Mouse (Mus musculus): ENCODE results near the gene Ctdspl. TPM values are rescaled to one million over a fixed set of nuclear protein-coding genes. Genes with fewer than 3 reads are reported as not detected.
A peak's percentile ranks its signal among the peaks of the same experiment; 100 is the strongest.

Ctdspl gene
- polyA plus RNA-seq, 1 experiment, result 83.4 TPM

DNA sequence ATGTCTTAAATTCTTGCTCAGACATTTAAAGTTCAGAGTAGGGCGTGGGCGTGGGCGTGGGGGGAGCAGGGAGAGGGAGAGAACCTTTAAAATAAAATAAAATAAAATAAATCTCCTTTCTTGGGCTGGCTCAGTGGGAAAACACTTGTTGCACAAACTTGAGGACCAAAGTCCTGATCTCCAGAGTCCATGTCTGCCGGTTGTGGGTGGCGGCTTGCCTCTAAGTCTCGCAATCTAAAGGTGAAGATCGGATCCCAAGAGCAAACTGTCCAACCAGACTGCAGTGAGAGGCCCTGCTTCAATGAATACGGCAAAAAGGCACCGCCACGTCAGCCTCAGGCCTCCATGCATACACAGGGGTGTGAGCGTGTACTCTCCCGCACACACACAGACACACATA lies 13.6 kb downstream of the Ctdspl start:
- DNase-seq, result no peak
- Histone ChIP-seq H3K4me1 (ENCODE audit: control insufficient read depth, insufficient read depth, low read length) (peaks cover 27% of the 10 kb centered on the region), H3K4me3 (replicated peaks; ENCODE audit: extremely low read depth, low read depth, low read length) (no peak overlapping the region)
- TF ChIP-seq CTCF (IDR thresholded peaks at IDR 0.05; ENCODE audit: insufficient read depth, low read length) (no peak), POLR2A (IDR thresholded peaks at IDR 0.05; ENCODE audit: borderline replicate concordance, extremely low read depth, low read depth, low read length) (no peak)
- 70% methylated on average over 12 of the region's 12 CpGs for WGBS

- TF ChIP-seq POLR2A (IDR thresholded peaks at IDR 0.05; ENCODE audit: borderline replicate concordance, extremely low read depth, low read depth, low read length), result no peak
- TF ChIP-seq CTCF (IDR thresholded peaks at IDR 0.05; ENCODE audit: insufficient read depth, low read length), result no peak
- no peak for DNase-seq
- Histone ChIP-seq H3K4me3 (replicated peaks; ENCODE audit: extremely low read depth, low read depth, low read length) (no peak overlapping the region), H3K4me1 (ENCODE audit: control insufficient read depth, insufficient read depth, low read length) (peaks cover 27% of the 10 kb centered on the region)
- WGBS, result 57% methylated on average over 12 of the region's 12 CpGs
These were observed 14.4 kb downstream of the Ctdspl start for GRCm38 (mm10) chr9:118940591-118941207.

- Histone ChIP-seq H3K4me1 (ENCODE audit: control insufficient read depth, insufficient read depth, low read length) (peaks cover 26% of the 10 kb centered on the region), H3K4me3 (replicated peaks; ENCODE audit: extremely low read depth, low read depth, low read length) (no peak overlapping the region)
- WGBS, result 60% methylated on average over 4 of the region's 4 CpGs
- TF ChIP-seq POLR2A (IDR thresholded peaks at IDR 0.05; ENCODE audit: borderline replicate concordance, extremely low read depth, low read depth, low read length), result no peak
- TF ChIP-seq CTCF (IDR thresholded peaks at IDR 0.05; ENCODE audit: insufficient read depth, low read length), result no peak
- DNase-seq, result peak; percentile 20
These were observed 15.8 kb downstream of the Ctdspl start for GRCm38 (mm10) chr9:118942030-118942429.

- Histone ChIP-seq H3K4me1 (ENCODE audit: control insufficient read depth, insufficient read depth, low read length) (peaks cover 21% of the 10 kb centered on the region), H3K4me3 (replicated peaks; ENCODE audit: extremely low read depth, low read depth, low read length) (no peak overlapping the region)
- DNase-seq, result peak; percentile 25
- no peak for TF ChIP-seq POLR2A (IDR thresholded peaks at IDR 0.05; ENCODE audit: borderline replicate concordance, extremely low read depth, low read depth, low read length)
- no peak for TF ChIP-seq CTCF (IDR thresholded peaks at IDR 0.05; ENCODE audit: insufficient read depth, low read length)
- 34% methylated on average over 5 of the region's 5 CpGs for WGBS
These were observed 17.7 kb downstream of the Ctdspl start for GRCm38 (mm10) chr9:118943941-118944340.

GRCm38 (mm10) chr9:118944388-118944787 lies 18.1 kb downstream of the Ctdspl start:
- Histone ChIP-seq H3K4me3 (replicated peaks; ENCODE audit: extremely low read depth, low read depth, low read length) (no peak overlapping the region), H3K4me1 (ENCODE audit: control insufficient read depth, insufficient read depth, low read length) (peaks cover 22% of the 10 kb centered on the region)
- 27% methylated on average over 12 of the region's 12 CpGs for WGBS
- peak; percentile 8 for DNase-seq
- TF ChIP-seq CTCF (IDR thresholded peaks at IDR 0.05; ENCODE audit: insufficient read depth, low read length), result no peak
- no peak for TF ChIP-seq POLR2A (IDR thresholded peaks at IDR 0.05; ENCODE audit: borderline replicate concordance, extremely low read depth, low read depth, low read length)

- Histone ChIP-seq H3K4me3 (replicated peaks; ENCODE audit: extremely low read depth, low read depth, low read length) (no peak overlapping the region), H3K4me1 (ENCODE audit: control insufficient read depth, insufficient read depth, low read length) (peaks cover 28% of the 10 kb centered on the region)
- no peak for TF ChIP-seq CTCF (IDR thresholded peaks at IDR 0.05; ENCODE audit: insufficient read depth, low read length)
- no peak for TF ChIP-seq POLR2A (IDR thresholded peaks at IDR 0.05; ENCODE audit: borderline replicate concordance, extremely low read depth, low read depth, low read length)
- DNase-seq, result no peak
- 79% methylated on average over 5 of the region's 5 CpGs for WGBS
These were observed 22.2 kb downstream of the Ctdspl start for GRCm38 (mm10) chr9:118948486-118948885.

DNA sequence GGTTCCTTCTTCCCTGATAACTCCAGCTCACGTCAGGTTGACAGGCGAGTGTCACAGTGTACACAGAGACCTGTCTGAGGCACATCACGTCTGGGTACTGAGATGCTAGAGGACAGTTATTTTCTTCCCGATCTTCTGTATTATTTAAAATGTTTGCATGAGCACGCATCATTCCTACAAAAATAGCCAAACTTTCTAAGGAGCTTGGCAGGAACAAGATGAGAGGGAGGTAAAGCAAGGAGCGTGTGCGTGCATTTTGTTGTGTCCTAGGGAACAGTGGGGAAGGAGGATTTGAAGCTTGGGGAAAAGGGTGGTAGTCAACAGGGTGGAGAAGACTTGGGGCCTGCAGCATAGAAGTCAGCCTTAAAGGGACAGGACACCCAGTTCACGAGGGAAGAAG lies 22.9 kb downstream of the Ctdspl start:
- peaks cover 28% of the 10 kb centered on the region for H3K4me1 ChIP-seq (ENCODE audit: control insufficient read depth, insufficient read depth, low read length)
- TF ChIP-seq POLR2A (IDR thresholded peaks at IDR 0.05; ENCODE audit: borderline replicate concordance, extremely low read depth, low read depth, low read length) (no peak), CTCF (IDR thresholded peaks at IDR 0.05; ENCODE audit: insufficient read depth, low read length) (no peak)
- H3K4me3 ChIP-seq (replicated peaks; ENCODE audit: extremely low read depth, low read depth, low read length), result no peak overlapping the region
- 79% methylated on average over 8 of the region's 8 CpGs for WGBS
- DNase-seq, result peak; percentile 9

- Histone ChIP-seq H3K4me3 (replicated peaks; ENCODE audit: extremely low read depth, low read depth, low read length) (no peak overlapping the region), H3K4me1 (ENCODE audit: control insufficient read depth, insufficient read depth, low read length) (peaks cover 25% of the 10 kb centered on the region)
- peak; percentile 40 for DNase-seq
- no peak for TF ChIP-seq CTCF (IDR thresholded peaks at IDR 0.05; ENCODE audit: insufficient read depth, low read length)
- peak; percentile 36; the same call in 1 of the 2 replicates for TF ChIP-seq POLR2A (IDR thresholded peaks at IDR 0.05; ENCODE audit: borderline replicate concordance, extremely low read depth, low read depth, low read length)
- WGBS, result 43% methylated on average over 4 of the region's 4 CpGs
These were observed 23.4 kb downstream of the Ctdspl start for GRCm38 (mm10) chr9:118949654-118950053.

DNA sequence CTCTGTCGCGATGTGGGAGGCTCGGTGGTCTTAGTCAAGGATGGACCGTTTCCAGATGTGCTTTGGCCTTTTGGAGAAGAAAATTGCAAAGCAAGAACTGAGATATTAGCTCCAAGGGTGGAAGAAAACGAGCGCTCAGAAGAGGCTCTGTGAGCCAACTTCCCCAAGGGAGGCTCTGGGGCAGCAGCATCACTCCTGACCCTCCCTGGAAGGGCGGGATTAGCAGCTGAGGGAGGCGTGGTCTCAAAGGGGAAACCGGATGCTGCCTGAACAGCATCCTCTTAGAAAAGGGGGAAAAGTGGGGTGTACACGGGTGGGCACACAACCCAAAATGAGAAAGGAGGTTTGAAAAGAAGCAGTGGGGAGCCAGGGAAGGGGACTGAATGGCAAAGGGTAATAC lies 23.8 kb downstream of the Ctdspl start:
- DNase-seq, result peak; percentile 13
- TF ChIP-seq POLR2A (IDR thresholded peaks at IDR 0.05; ENCODE audit: borderline replicate concordance, extremely low read depth, low read depth, low read length), result no peak
- no peak for TF ChIP-seq CTCF (IDR thresholded peaks at IDR 0.05; ENCODE audit: insufficient read depth, low read length)
- Histone ChIP-seq H3K4me3 (replicated peaks; ENCODE audit: extremely low read depth, low read depth, low read length) (no peak overlapping the region), H3K4me1 (ENCODE audit: control insufficient read depth, insufficient read depth, low read length) (peaks cover 25% of the 10 kb centered on the region)
- WGBS, result 56% methylated on average over 10 of the region's 10 CpGs

DNA sequence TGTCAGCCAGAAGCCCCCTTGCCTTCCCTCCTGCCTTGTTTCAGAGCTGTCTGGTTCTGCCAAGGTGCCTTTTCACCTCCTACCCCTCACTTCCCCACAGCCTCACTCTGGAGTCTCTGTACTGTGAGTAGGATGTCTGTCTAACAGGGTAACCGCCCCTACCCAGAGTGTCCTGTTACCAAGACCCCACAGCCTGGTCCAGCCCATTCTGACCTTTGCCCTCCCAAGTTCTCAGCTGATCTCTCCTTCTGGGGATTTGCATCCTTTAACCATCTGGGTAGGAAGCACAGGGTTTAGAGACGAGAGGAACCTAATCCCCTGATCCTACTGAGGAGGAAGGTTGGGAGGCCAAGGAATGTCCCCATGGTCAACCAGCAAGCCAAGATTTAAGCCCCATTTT lies 24.5 kb downstream of the Ctdspl start:
- Histone ChIP-seq H3K4me1 (ENCODE audit: control insufficient read depth, insufficient read depth, low read length) (peaks cover 25% of the 10 kb centered on the region), H3K4me3 (replicated peaks; ENCODE audit: extremely low read depth, low read depth, low read length) (no peak overlapping the region)
- DNase-seq, result no peak
- no peak for TF ChIP-seq CTCF (IDR thresholded peaks at IDR 0.05; ENCODE audit: insufficient read depth, low read length)
- no peak for TF ChIP-seq POLR2A (IDR thresholded peaks at IDR 0.05; ENCODE audit: borderline replicate concordance, extremely low read depth, low read depth, low read length)
- 86% methylated on average over 2 of the region's 2 CpGs for WGBS

Measured in lung, adult 2 months (tissue).